Mouse (Mus musculus): ENCODE measurements around the gene Morc1. TPM values are rescaled to one million over a fixed set of nuclear protein-coding genes. Genes with fewer than 3 reads are reported as not detected.
A peak's percentile ranks its signal among the peaks of the same experiment; 100 is the strongest.

The Morc1 gene
- total RNA-seq, 2 experiments from 2014 or later: 0.26 to 0.45 TPM

GRCm38 (mm10) chr16:48453264-48453663, 22.2 kb downstream of the Morc1 start:
- DNase-seq (ENCODE audit: extremely low spot score in 1 of 2, low spot score in 2 of 2): no peak
- intact Hi-C loops (cut with DNase I): no loop called here

GRCm38 (mm10) chr16:48473396-48473795, 42.4 kb downstream of the Morc1 start:
- intact Hi-C loops (cut with DNase I): no loop called here
- DNase-seq (ENCODE audit: extremely low spot score in 1 of 2, low spot score in 2 of 2): no peak

- DNase-seq (ENCODE audit: extremely low spot score in 1 of 2, low spot score in 2 of 2): no peak
- intact Hi-C loops (cut with DNase I): no loop called here
These were observed 44.1 kb downstream of the Morc1 start for GRCm38 (mm10) chr16:48474896-48475802.

DNA sequence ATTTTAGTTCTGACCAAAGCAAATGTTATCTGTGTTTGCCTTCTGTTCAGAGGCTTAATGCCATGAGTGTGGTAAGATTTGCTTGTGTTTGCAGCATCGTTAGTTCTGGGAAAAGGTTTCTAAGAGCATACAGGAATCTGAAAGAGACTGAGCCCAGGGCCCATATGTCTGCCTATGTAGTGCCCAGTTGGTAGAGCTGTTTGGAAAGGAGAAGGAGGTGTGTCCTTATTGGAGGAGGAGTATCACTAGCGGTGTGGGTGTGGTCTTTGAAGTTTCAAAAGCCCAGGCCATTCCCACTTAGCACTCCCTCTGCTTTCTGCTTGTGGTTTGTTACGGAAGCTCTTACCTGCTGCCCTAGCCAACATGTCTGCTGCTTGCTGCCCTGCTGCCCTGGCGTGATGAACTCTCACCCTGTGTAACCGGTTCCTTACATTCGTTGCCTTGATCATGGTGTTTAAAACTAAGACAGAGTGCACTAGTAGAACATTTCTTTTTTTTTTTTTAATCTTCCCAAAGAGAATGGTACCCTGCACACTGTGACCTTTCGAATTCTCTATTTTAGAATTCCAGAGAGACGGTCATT, 48.3 kb downstream of the Morc1 start:
- DNase-seq (ENCODE audit: extremely low spot score in 1 of 2, low spot score in 2 of 2): no peak
- intact Hi-C loops (cut with DNase I): no loop called here

- DNase-seq (ENCODE audit: extremely low spot score in 1 of 2, low spot score in 2 of 2): no peak
- intact Hi-C loops (cut with DNase I): no loop called here
These were observed 85.9 kb downstream of the Morc1 start for GRCm38 (mm10) chr16:48516776-48517499.

GRCm38 (mm10) chr16:48519569-48519968, 88.5 kb downstream of the Morc1 start:
- intact Hi-C loops (cut with DNase I): no loop called here

GRCm38 (mm10) chr16:48537108-48537507, 106.1 kb downstream of the Morc1 start:
- no peak for DNase-seq (ENCODE audit: extremely low spot score in 1 of 2, low spot score in 2 of 2)
- intact Hi-C loops (cut with DNase I): no loop called here

More at GRCm38 (mm10) chr16:48519569-48519968, 88.5 kb downstream of the Morc1 start:
- DNase-seq (ENCODE audit: extremely low spot score in 1 of 2, low spot score in 2 of 2): no peak

DNA sequence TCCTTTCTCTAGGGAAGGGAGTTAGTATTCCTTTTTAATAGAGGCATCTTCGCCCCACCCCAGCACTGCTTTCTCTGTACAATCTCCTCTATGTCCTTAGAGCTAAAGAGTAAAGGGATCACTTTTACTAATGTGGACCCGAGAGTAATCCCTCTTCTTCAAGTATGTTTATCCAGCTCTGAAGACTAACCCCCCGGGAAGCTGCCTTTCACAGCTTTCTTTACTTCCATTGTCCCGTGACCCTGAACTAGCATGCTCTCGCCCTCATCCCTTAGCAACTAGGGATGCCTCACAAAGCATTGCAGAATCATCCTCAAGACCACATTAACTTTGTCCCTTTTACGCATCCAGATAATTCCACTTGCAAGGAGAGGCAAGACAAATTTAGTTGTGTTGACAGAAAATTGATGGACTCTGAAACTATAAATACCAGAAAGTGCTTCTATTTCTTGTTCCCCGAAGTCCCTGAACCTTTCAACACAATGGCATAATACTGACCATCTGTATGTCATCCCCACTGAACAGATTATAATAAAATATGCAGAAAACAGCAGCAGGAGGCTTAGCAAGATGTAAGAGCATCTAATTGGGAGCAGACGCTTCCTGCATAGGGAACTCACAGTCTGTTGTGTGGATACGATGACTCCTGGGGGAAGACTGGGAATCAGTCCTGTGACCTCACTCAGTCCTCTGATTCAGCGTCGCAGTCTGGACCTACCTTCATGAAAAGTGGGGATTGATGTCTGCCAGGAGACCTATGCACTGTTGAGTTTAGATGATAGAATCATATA, 131.4 kb downstream of the Morc1 start:
- DNase-seq (ENCODE audit: extremely low spot score in 1 of 2, low spot score in 2 of 2): no peak
- intact Hi-C loops (cut with DNase I): no loop called here

DNA sequence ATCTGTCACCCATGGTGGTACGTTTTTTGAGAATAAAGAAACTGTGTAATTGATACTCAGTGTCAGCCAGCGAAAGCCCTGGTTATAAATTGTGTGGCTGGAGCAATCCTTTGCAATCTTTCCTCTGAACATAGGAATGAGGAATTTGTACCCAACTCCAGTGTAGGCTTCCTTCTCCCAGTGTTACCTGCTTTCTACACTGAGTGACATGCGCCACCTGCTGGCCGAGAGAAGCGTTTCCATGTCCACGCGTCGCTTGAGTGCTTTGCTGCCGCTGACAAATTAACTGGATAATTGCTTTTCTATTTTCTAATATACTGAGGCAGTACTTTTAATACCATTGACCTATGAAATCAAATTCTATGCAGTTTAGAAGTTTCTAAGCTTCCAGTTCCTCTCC, 139.3 kb downstream of the Morc1 start:
- intact Hi-C loops (cut with DNase I): no loop called here
- DNase-seq (ENCODE audit: extremely low spot score in 1 of 2, low spot score in 2 of 2): peak; percentile 66 to 69

DNA sequence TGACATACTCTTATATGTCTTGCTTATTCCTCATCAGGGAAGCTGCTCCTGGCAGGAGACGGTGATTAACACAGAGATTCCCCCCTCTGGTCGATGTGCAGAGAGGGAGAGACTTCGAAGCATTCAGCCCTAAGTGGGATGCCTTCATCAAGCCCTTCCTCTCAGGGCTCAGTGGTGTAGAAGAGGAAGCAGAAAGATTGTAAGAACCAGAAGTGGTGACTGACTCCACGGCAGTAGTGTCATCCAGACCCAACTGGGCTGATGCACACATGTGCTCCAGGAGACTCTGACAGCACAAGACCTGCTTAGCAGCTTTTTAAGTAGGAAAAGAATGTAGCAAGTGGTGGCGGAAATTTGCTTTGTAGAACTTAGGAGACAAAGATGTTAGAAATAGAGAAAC, 143.0 kb downstream of the Morc1 start:
- intact Hi-C loops (cut with DNase I): no loop called here
- DNase-seq (ENCODE audit: extremely low spot score in 1 of 2, low spot score in 2 of 2): no peak

DNA sequence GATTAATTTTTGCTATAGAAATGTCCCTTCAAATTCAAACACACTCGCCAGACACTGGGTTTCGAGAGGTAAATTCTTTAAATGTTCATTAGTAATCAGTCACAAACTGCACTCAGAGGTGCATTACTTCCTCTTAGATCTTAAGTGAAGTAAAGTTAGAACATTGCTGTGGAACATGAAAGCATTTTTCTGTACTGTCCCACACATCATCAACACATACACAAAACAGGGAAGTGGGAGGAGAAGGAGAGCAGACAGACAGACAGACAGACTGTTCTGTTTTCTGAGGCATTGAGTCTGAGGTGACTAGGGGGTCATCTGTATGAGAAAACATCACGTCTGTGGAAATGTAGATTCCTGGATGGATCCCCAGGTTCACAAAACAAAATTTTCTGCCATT, 143.5 kb downstream of the Morc1 start:
- DNase-seq (ENCODE audit: extremely low spot score in 1 of 2, low spot score in 2 of 2): no peak
- intact Hi-C loops (cut with DNase I): no loop called here

GRCm38 (mm10) chr16:48585369-48585768, 154.3 kb downstream of the Morc1 start:
- intact Hi-C loops (cut with DNase I): no loop called here
- no peak for DNase-seq (ENCODE audit: extremely low spot score in 1 of 2, low spot score in 2 of 2)

DNA sequence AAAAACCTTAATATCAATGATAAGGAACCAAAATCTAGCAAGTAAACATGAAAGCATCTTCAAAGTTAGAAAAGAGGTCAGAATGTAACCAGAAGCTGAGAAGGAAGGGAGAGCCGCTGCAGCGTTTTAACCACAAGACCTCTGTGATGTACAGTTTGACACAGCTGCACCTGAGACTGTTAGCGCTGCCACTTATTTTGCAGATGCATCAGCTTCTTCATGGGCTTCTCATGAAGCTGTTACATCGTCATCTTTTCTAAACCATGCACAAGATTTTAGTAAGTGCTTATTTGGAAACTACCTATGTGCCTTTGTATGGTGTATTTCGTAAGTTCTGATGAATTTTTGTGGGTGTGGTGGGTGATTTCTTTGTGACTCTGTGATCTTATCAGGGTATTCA, 163.4 kb downstream of the Morc1 start:
- DNase-seq (ENCODE audit: extremely low spot score in 1 of 2, low spot score in 2 of 2): no peak
- intact Hi-C loops (cut with DNase I): no loop called here

DNA sequence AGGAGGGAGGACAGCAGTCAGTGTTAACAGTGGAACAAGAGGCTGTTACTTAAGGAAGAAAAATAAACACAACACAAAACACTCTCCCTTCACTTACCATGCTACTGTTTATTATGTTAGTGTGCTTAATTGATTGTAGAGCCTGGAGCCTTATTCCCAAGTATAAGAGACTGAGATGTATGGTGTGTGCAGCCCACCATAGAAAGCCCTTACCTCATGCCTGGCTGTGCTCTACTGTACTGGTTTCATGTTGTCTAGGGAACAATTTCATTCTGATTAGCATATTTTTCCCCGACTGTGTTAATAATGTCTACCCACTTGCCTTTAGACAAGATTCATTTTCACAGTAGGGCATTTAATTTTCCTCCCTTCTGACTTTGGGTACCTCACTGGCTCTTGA, 164.2 kb downstream of the Morc1 start:
- no peak for DNase-seq (ENCODE audit: extremely low spot score in 1 of 2, low spot score in 2 of 2)
- intact Hi-C loops (cut with DNase I): no loop called here

DNA sequence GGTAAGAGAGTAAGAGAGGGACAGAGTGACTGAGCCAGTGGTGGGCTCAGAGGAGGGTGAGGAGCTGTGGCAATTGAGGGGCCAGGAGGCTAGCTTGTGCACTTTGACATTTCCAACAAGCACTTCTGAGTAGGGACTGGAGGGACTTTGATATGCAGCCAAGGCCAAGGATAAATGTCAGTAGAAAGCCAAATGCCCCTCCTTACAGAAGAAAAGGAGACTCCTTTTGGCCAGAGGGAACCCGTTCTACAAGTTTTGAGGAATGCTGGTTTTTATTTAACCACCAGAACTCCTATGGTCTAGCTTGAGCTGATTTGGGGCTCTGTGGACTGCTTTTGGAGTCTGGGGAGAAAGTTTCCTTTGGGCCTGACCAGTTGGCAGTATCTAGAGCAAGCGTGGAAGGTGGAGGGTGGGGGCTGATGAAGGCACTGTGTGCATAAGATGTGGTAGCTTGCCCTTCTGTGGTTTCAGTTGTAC, 172.7 kb downstream of the Morc1 start:
- DNase-seq (ENCODE audit: extremely low spot score in 1 of 2, low spot score in 2 of 2): no peak
- intact Hi-C loops (cut with DNase I): no loop called here

GRCm38 (mm10) chr16:48606476-48607038, 175.5 kb downstream of the Morc1 start:
- no peak for DNase-seq (ENCODE audit: extremely low spot score in 1 of 2, low spot score in 2 of 2)
- intact Hi-C loops (cut with DNase I): no loop called here

- no peak for DNase-seq (ENCODE audit: extremely low spot score in 1 of 2, low spot score in 2 of 2)
- intact Hi-C loops (cut with DNase I): no loop called here
These were observed 177.2 kb downstream of the Morc1 start for GRCm38 (mm10) chr16:48608224-48608623.

GRCm38 (mm10) chr16:48610866-48611265, 179.8 kb downstream of the Morc1 start:
- no peak for DNase-seq (ENCODE audit: extremely low spot score in 1 of 2, low spot score in 2 of 2)
- intact Hi-C loops (cut with DNase I): no loop called here

- DNase-seq (ENCODE audit: extremely low spot score in 1 of 2, low spot score in 2 of 2): no peak
- intact Hi-C loops (cut with DNase I): no loop called here
These were observed 180.4 kb downstream of the Morc1 start for GRCm38 (mm10) chr16:48611436-48611835.
